Mouse (Mus musculus) ES-Bruce4 (cell line): ENCODE results near the gene Muc4. TPM values are rescaled to one million over a fixed set of nuclear protein-coding genes. Genes with fewer than 3 reads are reported as not detected.

ENCODE experiments used
- H3K27ac ChIP-seq: 2 replicates; pipeline ENCODE4 v1.5.1; 2012; ENCODE audit warnings: low read length, inconsistent platforms; ENCODE audit not compliant: insufficient read depth
- H3K27me3 ChIP-seq: 2 replicates; pipeline ENCODE4 v1.6.1; 2012; ENCODE audit warnings: mild to moderate bottlenecking, low read length, inconsistent platforms; ENCODE audit not compliant: control insufficient read depth, poor library complexity, insufficient read depth, severe bottlenecking
- H3K36me3 ChIP-seq: 2 replicates; pipeline ENCODE4 v1.6.1; 2012; ENCODE audit warnings: inconsistent platforms, mild to moderate bottlenecking, low read length, moderate library complexity; ENCODE audit not compliant: control insufficient read depth, poor library complexity, insufficient read depth, severe bottlenecking
- H3K4me1 ChIP-seq: one replicate; pipeline ENCODE4 v1.8.1; 2011; ENCODE audit warnings: low read length; ENCODE audit not compliant: control insufficient read depth, insufficient read depth
- H3K4me3 ChIP-seq: 2 replicates; pipeline ENCODE4 v1.5.1; 2011; ENCODE audit warnings: low read depth, mild to moderate bottlenecking, low read length
- H3K9ac ChIP-seq: 2 replicates; pipeline ENCODE4 v1.6.1; 2012; ENCODE audit warnings: low read depth, mild to moderate bottlenecking, inconsistent platforms; ENCODE audit not compliant: poor library complexity, severe bottlenecking
- H3K9me3 ChIP-seq: replicated peaks from 2 replicates; pipeline ENCODE4 v1.6.1; 2012; ENCODE audit warnings: mild to moderate bottlenecking, low read length, inconsistent platforms; ENCODE audit not compliant: control insufficient read depth, poor library complexity, insufficient read depth, severe bottlenecking
- CTCF ChIP-seq: IDR thresholded peaks from one replicate; pipeline ENCODE4 v1.8.1; 2011; ENCODE audit warnings: low read depth, low read length
- EP300 ChIP-seq: IDR thresholded peaks from 2 replicates; pipeline ENCODE4 v1.6.1; 2011; ENCODE audit warnings: low read depth, low read length; ENCODE audit not compliant: insufficient read depth
- POLR2A ChIP-seq: IDR thresholded peaks from one replicate; pipeline ENCODE4 v1.8.1; 2011; ENCODE audit warnings: low read length; ENCODE audit not compliant: insufficient read depth
- polyA plus RNA-seq: library from polyadenylated mRNA; stranded (reverse); fragments of >200 nt; gene quantifications from 2 replicates; pipeline ENCODE4 v1.2.4, GENCODE M21; 2011; ENCODE audit warnings: low read depth; ENCODE audit not compliant: missing spikeins, insufficient read depth, insufficient read length

Gene Muc4
- polyA plus RNA-seq, 1 experiment: not detected

- Histone ChIP-seq H3K4me3 (no peak overlapping the region), H3K9me3 (peaks cover 4% of the 10 kb centered on the region; the same call in 1 of the 2 replicates), H3K4me1 (peaks cover 2% of the 10 kb centered on the region), H3K27me3 (no peaks in the 10 kb centered on the region), H3K36me3 (no peaks in the 10 kb centered on the region), H3K9ac (no peak overlapping the region), H3K27ac (no peak overlapping the region)
- TF ChIP-seq EP300 (no peak), CTCF (no peak), POLR2A (no peak)
Observed at GRCm38 (mm10) chr16:32707824-32708456, 27.7 kb upstream of the Muc4 start.

- Histone ChIP-seq H3K36me3 (no peaks in the 10 kb centered on the region), H3K9me3 (peaks cover 4% of the 10 kb centered on the region; the same call in 1 of the 2 replicates), H3K9ac (no peak overlapping the region), H3K27me3 (no peaks in the 10 kb centered on the region), H3K4me3 (no peak overlapping the region), H3K27ac (no peak overlapping the region), H3K4me1 (peaks cover 2% of the 10 kb centered on the region)
- TF ChIP-seq POLR2A: no peak
- no peak for TF ChIP-seq EP300
- TF ChIP-seq CTCF: no peak
Observed at GRCm38 (mm10) chr16:32708457-32709033, 27.1 kb upstream of the Muc4 start.

- Histone ChIP-seq H3K4me1 (peaks cover 2% of the 10 kb centered on the region), H3K4me3 (no peak overlapping the region), H3K36me3 (no peaks in the 10 kb centered on the region), H3K27ac (no peak overlapping the region), H3K27me3 (no peaks in the 10 kb centered on the region), H3K9ac (no peak overlapping the region), H3K9me3 (peaks cover 4% of the 10 kb centered on the region; the same call in 1 of the 2 replicates)
- TF ChIP-seq POLR2A (no peak), CTCF (no peak), EP300 (no peak)
Observed at GRCm38 (mm10) chr16:32709116-32709515, 26.6 kb upstream of the Muc4 start.

GRCm38 (mm10) chr16:32710426-32711070 lies 25.1 kb upstream of the Muc4 start:
- no peak overlapping the region for H3K4me3 ChIP-seq
- H3K27ac ChIP-seq: no peak overlapping the region
- TF ChIP-seq CTCF (no peak), EP300 (no peak), POLR2A (no peak)
- H3K4me1 ChIP-seq: peaks cover 2% of the 10 kb centered on the region
- peaks cover 2% of the 10 kb centered on the region; the same call in 1 of the 2 replicates for H3K9me3 ChIP-seq
- H3K9ac ChIP-seq: no peak overlapping the region
- H3K27me3 ChIP-seq: no peaks in the 10 kb centered on the region
- H3K36me3 ChIP-seq: no peaks in the 10 kb centered on the region

DNA sequence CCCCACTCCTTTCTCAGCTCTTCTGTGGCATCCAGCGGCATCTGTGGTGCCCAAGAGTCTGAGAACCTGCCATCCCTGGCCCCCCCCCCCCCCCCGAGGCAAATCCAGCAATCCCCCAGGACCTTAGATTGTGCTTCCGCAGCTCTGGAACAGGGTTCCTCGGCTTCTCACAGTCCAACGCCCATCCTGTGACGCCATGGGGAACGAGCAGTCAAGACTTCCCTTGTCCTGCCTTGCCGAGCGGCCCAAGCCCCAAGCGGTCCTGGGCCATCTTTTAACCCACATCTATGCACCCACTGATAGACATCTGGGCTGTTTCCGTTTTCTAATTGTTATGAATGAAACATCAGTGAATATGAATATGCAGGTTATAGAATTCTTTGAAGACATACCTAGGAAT lies 23.5 kb upstream of the Muc4 start:
- TF ChIP-seq POLR2A (no peak), CTCF (no peak), EP300 (no peak)
- no peaks in the 10 kb centered on the region for H3K9me3 ChIP-seq
- no peaks in the 10 kb centered on the region for H3K27me3 ChIP-seq
- H3K4me1 ChIP-seq: peaks cover 2% of the 10 kb centered on the region
- H3K9ac ChIP-seq: no peak overlapping the region
- peak overlapping the region; percentile 24; the same call in 1 of the 2 replicates for H3K4me3 ChIP-seq
- H3K27ac ChIP-seq: no peak overlapping the region
- no peaks in the 10 kb centered on the region for H3K36me3 ChIP-seq

DNA sequence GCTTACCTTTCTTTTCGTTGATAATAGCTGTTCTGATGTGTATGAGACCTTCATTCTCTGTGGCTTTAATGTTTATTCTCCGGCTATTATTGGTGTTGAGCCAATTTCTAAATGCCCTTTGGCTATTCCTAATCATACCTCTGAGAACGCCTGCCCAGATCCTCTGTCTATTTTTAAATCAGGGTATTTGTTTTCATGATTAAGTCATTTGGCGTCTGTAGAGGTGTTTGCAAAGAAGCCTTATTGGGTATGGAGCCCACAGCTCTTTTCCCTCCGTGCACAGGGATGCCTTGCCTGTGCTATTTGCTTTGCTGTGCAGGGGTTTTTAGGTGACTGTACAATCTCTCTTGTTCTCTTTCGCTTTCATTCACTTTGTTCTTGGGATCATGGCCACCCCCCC lies 22.1 kb upstream of the Muc4 start:
- Histone ChIP-seq H3K4me3 (no peak overlapping the region), H3K27ac (no peak overlapping the region), H3K4me1 (peaks cover 2% of the 10 kb centered on the region), H3K36me3 (no peaks in the 10 kb centered on the region), H3K9ac (no peak overlapping the region), H3K27me3 (no peaks in the 10 kb centered on the region), H3K9me3 (no peaks in the 10 kb centered on the region)
- no peak for TF ChIP-seq POLR2A
- TF ChIP-seq CTCF: no peak
- TF ChIP-seq EP300: no peak
